In the genomic region with DNA sequence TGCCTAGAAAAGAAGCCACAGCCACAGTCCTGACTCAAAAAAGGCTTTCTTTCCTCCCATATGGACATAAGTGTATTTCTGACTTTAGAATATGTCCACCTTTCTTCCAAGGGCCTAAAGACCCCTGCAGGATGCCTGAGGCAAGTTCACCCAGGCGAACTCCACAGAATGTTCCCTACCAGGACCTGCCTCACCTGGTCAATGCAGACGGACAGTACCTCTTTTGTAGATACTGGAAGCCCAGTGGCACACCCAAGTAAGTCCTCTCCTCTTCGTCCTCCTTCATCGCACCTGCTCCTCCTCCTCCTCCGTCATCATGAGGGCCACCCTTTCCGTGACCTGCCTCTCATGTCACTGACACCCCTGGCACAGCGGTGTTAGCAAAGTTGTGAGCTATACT, we compare ENCODE assay signal across 8 mouse cellular contexts. TPM values are rescaled to one million over a fixed set of nuclear protein-coding genes. Genes with fewer than 3 reads are reported as not detected.
DNase-seq lines count a peak whose midpoint lies in the region; ATAC-seq and TF ChIP-seq lines count a peak whose summit lies in the region.

No protein-coding gene starts in this region.

- peaks cover 23% of the 10 kb centered on the region; the same call in 1 of the 2 replicates for H3K4me1 ChIP-seq in cerebellum, adult 2 months (ENCODE audit: control insufficient read depth, insufficient read depth, low read length)
- H3K4me1 ChIP-seq in midbrain, embryonic 14.5 days (ENCODE audit: control insufficient read depth, insufficient read depth, low read length), result peaks cover 5% of the 10 kb centered on the region
- peaks cover 3% of the 10 kb centered on the region for H3K4me1 ChIP-seq in midbrain, embryonic 11.5 days (ENCODE audit: control insufficient read depth, insufficient read depth, low read length)
- H3K4me1 ChIP-seq in small intestine, adult 2 months (ENCODE audit: control insufficient read depth, insufficient read depth, insufficient read length, low read length), result peaks cover 13% of the 10 kb centered on the region; the same call in 1 of the 2 replicates

- H3K27ac ChIP-seq in cerebellum, adult 2 months (ENCODE audit: insufficient read depth, low read length), result 0 out of 2 replicates have a peak overlapping the region, but pooled peaks have one; percentile 8
- no peak overlapping the region for H3K27ac ChIP-seq in midbrain, embryonic 14.5 days (replicated peaks; ENCODE audit: low read depth, low read length)
- no peak overlapping the region for H3K27ac ChIP-seq in midbrain, embryonic 11.5 days (ENCODE audit: low read depth, low read length)
- 0 out of 2 replicates have a peak overlapping the region, but pooled peaks have one; percentile 1 for H3K27ac ChIP-seq in small intestine, adult 2 months (ENCODE audit: insufficient read depth, low read depth, low read length)

- no peak for ATAC-seq in midbrain, embryonic 14.5 days (ENCODE audit: low FRiP score, low TSS enrichment)
- no peak for ATAC-seq in midbrain, embryonic 11.5 days (ENCODE audit: low FRiP score)

- no peak for TF ChIP-seq POLR2A in cerebellum, adult 2 months (IDR thresholded peaks at IDR 0.05; ENCODE audit: borderline replicate concordance, insufficient read depth, low read length)
- no peak for TF ChIP-seq POLR2A in small intestine, adult 2 months (IDR thresholded peaks at IDR 0.05; ENCODE audit: low read depth, low read length)

- no peak; the same call in 1 of the 2 replicates for TF ChIP-seq CTCF in cerebellum, adult 2 months (IDR thresholded peaks at IDR 0.05; ENCODE audit: borderline replicate concordance, insufficient read depth, low read depth, low read length)
- TF ChIP-seq CTCF in small intestine, adult 2 months (IDR thresholded peaks at IDR 0.05; ENCODE audit: extremely low read depth, insufficient read length, insufficient replicate concordance, low read depth, low read length), result no peak

- H3K36me3 ChIP-seq in midbrain, embryonic 14.5 days (ENCODE audit: control insufficient read depth, insufficient read depth, low read length), result no peaks in the 10 kb centered on the region
- no peaks in the 10 kb centered on the region for H3K36me3 ChIP-seq in midbrain, embryonic 11.5 days (ENCODE audit: control insufficient read depth, insufficient read depth, low read length)
- H3K36me3 ChIP-seq in small intestine, adult 2 months (ENCODE audit: control insufficient read depth, insufficient read depth, low read length), result no peaks in the 10 kb centered on the region

- H3K9ac ChIP-seq in midbrain, embryonic 14.5 days (replicated peaks; ENCODE audit: low read length), result no peak overlapping the region
- no peak overlapping the region for H3K9ac ChIP-seq in midbrain, embryonic 11.5 days (ENCODE audit: low read length)

- no peaks in the 10 kb centered on the region for H3K9me3 ChIP-seq in midbrain, embryonic 14.5 days (ENCODE audit: control insufficient read depth, low read length)
- no peaks in the 10 kb centered on the region for H3K9me3 ChIP-seq in midbrain, embryonic 11.5 days (ENCODE audit: control insufficient read depth, low read length)

- peak; percentile 53 to 64 for DNase-seq in cerebellum, adult 2 months
- no peak for DNase-seq in cerebellum, postnatal 4 days (ENCODE audit: low spot score in 2 of 2)
- peak; percentile 34 for DNase-seq in midbrain, embryonic 14.5 days
- no peak for DNase-seq in midbrain, embryonic 11.5 days (ENCODE audit: low spot score, missing footprints)
- DNase-seq in kidney, postnatal 14 days, result peak; percentile 48
- DNase-seq in right cerebral cortex, postnatal 10 days (ENCODE audit: low spot score in 2 of 2), result no peak
- DNase-seq in gastrocnemius, adult 8-10 months (ENCODE audit: low spot score in 2 of 2), result no peak

- no peak overlapping the region; the same call in 1 of the 2 replicates for H3K4me2 ChIP-seq in midbrain, embryonic 14.5 days (ENCODE audit: low read length)
- H3K4me2 ChIP-seq in midbrain, embryonic 11.5 days, result no peak overlapping the region

- no peaks in the 10 kb centered on the region for H3K27me3 ChIP-seq in cerebellum, adult 2 months (ENCODE audit: control insufficient read depth, insufficient read depth, low read length)
- peaks cover 18% of the 10 kb centered on the region for H3K27me3 ChIP-seq in midbrain, embryonic 14.5 days (ENCODE audit: control insufficient read depth, insufficient read depth, low read length)
- peaks cover 33% of the 10 kb centered on the region for H3K27me3 ChIP-seq in midbrain, embryonic 11.5 days (ENCODE audit: control insufficient read depth, insufficient read depth, low read length)
- peaks cover 4% of the 10 kb centered on the region; the same call in 1 of the 2 replicates for H3K27me3 ChIP-seq in small intestine, adult 2 months (ENCODE audit: control insufficient read depth, insufficient read depth, low read length)

- peak overlapping the region; percentile 76 for H3K4me3 ChIP-seq in cerebellum, adult 2 months (replicated peaks; ENCODE audit: insufficient read depth, low read depth, low read length)
- H3K4me3 ChIP-seq in midbrain, embryonic 14.5 days (replicated peaks; ENCODE audit: low read depth, low read length), result peak overlapping the region; percentile 62
- no peak overlapping the region for H3K4me3 ChIP-seq in midbrain, embryonic 11.5 days (ENCODE audit: low read depth, low read length)
- H3K4me3 ChIP-seq in small intestine, adult 2 months (ENCODE audit: low read depth, low read length), result peak overlapping the region; percentile 19

- 18% methylated on average over 7 of the region's 7 CpGs for WGBS in cerebellum, adult 2 months
- WGBS in midbrain, embryonic 14.5 days, result 64% methylated on average over 7 of the region's 7 CpGs
- 58% methylated on average over 7 of the region's 7 CpGs for WGBS in midbrain, embryonic 11.5 days
- WGBS in small intestine, adult 2 months, result 56% methylated on average over 7 of the region's 7 CpGs

RNA-seq across cellular contexts. Expression of a gene that starts 1.4 kb away (rescaled TPM):
- 63.4 and 69.2 TPM in 2 replicates for polyA plus RNA-seq in cerebellum, adult 2 months (2012; rRNA removed)
- polyA plus RNA-seq in midbrain, embryonic 14.5 days (2014; fragmentation: Nextera tagmentation; extraction: Ambion mirVana), result 21.5 and 24.7 TPM in 2 replicates
- 1.7 and 2.8 TPM in 2 replicates for polyA plus RNA-seq in midbrain, embryonic 11.5 days (2014; fragmentation: Nextera tagmentation; extraction: Ambion mirVana)
- polyA plus RNA-seq in small intestine, adult 2 months (2012; rRNA removed), result 25.4 and 29.5 TPM in 2 replicates
- total RNA-seq in gastrocnemius, adult 8-10 months (2022), result 10 to 100 TPM; 25.6 to 43.3 (median 29.4) TPM

Comparison
In these comparisons a context has a peak if more than half of its experiments do, and no peak if none do; other contexts are left out.
1. DNase-seq: peak in cerebellum, adult 2 months (2 of 2), midbrain, embryonic 14.5 days (single experiment) and kidney, postnatal 14 days (single experiment); none in cerebellum, postnatal 4 days (0 of 2), midbrain, embryonic 11.5 days (single experiment), right cerebral cortex, postnatal 10 days (0 of 2) and gastrocnemius, adult 8-10 months (0 of 2).
2. H3K27ac ChIP-seq: peak in cerebellum, adult 2 months (single experiment) and small intestine, adult 2 months (single experiment); none in midbrain, embryonic 14.5 days (single experiment) and midbrain, embryonic 11.5 days (single experiment).